Mouse (Mus musculus) liver, embryonic 15.5 days (tissue): ENCODE data around the gene Nat8f5. TPM values are rescaled to one million over a fixed set of nuclear protein-coding genes. Genes with fewer than 3 reads are reported as not detected.
"Not testable (repeated sequence)": the region's sequence is repeated elsewhere in the genome, so short reads cannot be mapped to it uniquely, and the experiment has no call there.

ENCODE experiments used
- ATAC-seq: fragments of 200-750 bp; cut with Nextera tagmentation; 2 replicates; pipeline ENCODE4 v1.8.0; 2017; ENCODE audit warnings: moderate number of reproducible peaks, mild to moderate bottlenecking, moderate library complexity; ENCODE audit not compliant: insufficient read depth
- H3K27ac ChIP-seq: fragments of 300-500 bp; sonication (generic); replicated peaks from 2 replicates; pipeline ENCODE4 v1.5.1; 2015; ENCODE audit warnings: mild to moderate bottlenecking, inconsistent platforms
- H3K27me3 ChIP-seq: fragments of 300-500 bp; sonication (generic); 2 replicates; pipeline ENCODE4 v1.6.1; 2015; ENCODE audit warnings: mild to moderate bottlenecking, inconsistent platforms
- H3K36me3 ChIP-seq: fragments of 300-500 bp; sonication (generic); replicated peaks from 2 replicates; pipeline ENCODE4 v1.6.1; 2015; ENCODE audit warnings: moderate library complexity, mild to moderate bottlenecking, inconsistent platforms
- H3K4me1 ChIP-seq: fragments of 300-500 bp; sonication (generic); replicated peaks from 2 replicates; pipeline ENCODE4 v1.6.1; 2015; ENCODE audit warnings: inconsistent platforms
- H3K4me2 ChIP-seq: fragments of 300-500 bp; sonication (generic); 2 replicates; pipeline ENCODE4 v1.6.1; 2015; ENCODE audit warnings: moderate library complexity, mild to moderate bottlenecking, inconsistent platforms
- H3K4me3 ChIP-seq: fragments of 300-500 bp; sonication (generic); replicated peaks from 2 replicates; pipeline ENCODE4 v1.5.1; 2015; ENCODE audit warnings: mild to moderate bottlenecking, inconsistent platforms
- H3K9ac ChIP-seq: fragments of 300-500 bp; sonication (generic); 2 replicates; pipeline ENCODE4 v1.6.1; 2015; ENCODE audit warnings: moderate library complexity, mild to moderate bottlenecking, inconsistent platforms
- H3K9me3 ChIP-seq: fragments of 300-500 bp; sonication (generic); replicated peaks from 2 replicates; pipeline ENCODE4 v1.6.1; 2016; ENCODE audit warnings: inconsistent platforms
- WGBS: fragments of 180-500 bp; shearing (Covaris S2); methylation state at CpG from one replicate; pipeline ENCODE4 v1.1.7; 2015; ENCODE audit warnings: mixed read lengths; ENCODE audit not compliant: insufficient replicate concordance; 5-methylcytosine and 5-hydroxymethylcytosine counted together
- microRNA-seq: library from miRNA; unstranded; fragments of <30 nt; microRNA quantifications from one replicate; pipeline ENCODE4, GENCODE M21; 2016
- polyA plus RNA-seq: library from polyadenylated mRNA; unstranded; fragments of >200 nt; fragmentation: Nextera tagmentation; extraction: Ambion mirVana; gene quantifications from 2 replicates; pipeline ENCODE4 v1.2.1, GENCODE M21; 2015

Nat8f5 gene
- polyA plus RNA-seq, 1 experiment from 2014 or later, result not detected

DNA sequence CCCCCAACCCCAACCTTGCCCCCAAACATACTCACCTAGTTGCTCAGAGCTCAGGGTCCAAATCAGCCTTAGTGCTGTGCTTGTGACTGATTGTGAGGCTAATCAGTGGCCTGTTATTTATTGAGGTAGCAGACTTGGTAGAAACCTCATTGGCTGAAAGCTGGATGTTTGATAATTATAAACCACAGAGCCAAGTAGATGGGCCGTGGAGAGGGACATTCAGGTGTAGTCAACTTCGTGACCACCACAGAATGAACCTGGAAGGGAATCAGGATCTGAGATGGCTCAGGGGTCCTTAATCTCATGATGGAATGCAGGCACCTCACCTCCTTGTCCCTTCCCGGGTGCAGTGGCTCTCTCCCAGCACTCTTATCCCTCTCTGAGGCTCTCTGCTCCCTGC is 11.0 kb downstream of the Nat8f5 start:
- not testable (repeated sequence) for H3K27me3 ChIP-seq, H3K9me3 ChIP-seq, H3K27ac ChIP-seq, H3K36me3 ChIP-seq, ATAC-seq, H3K4me1 ChIP-seq, H3K4me3 ChIP-seq, H3K4me2 ChIP-seq, H3K9ac ChIP-seq
- WGBS, result 39% methylated on average over 2 of the region's 3 CpGs

DNA sequence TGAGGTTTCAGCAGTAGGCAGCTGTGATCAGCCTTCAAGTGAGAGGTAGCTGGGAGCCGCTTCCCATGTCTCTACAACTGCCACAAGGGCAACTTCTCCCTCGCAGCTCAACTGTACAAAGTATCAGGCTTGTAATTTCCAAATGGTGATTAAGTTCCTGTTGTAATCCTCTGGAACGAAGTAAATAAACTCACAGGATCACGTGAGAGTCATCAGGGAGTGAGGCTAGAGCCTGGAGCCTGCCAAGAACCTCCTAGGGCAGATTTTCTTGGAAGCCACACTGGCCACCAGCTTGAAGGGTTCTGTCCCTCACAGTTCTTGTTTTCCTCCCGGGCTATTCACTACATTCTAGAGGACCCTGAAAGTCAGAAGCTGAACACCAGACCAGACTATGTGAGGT is 17.6 kb downstream of the Nat8f5 start:
- H3K9me3 ChIP-seq, H3K4me3 ChIP-seq, H3K4me2 ChIP-seq, H3K9ac ChIP-seq, ATAC-seq, H3K36me3 ChIP-seq, H3K27ac ChIP-seq, H3K4me1 ChIP-seq, H3K27me3 ChIP-seq: not testable (repeated sequence)
- WGBS, result 46% methylated on average over 5 of the region's 5 CpGs

Small RNA genes lying within 50 kb of the gene (microRNA-seq; reads per million reads assigned to microRNA genes)
- gene Mir6375, result not detected

Other genes with a start within 250 kb of the Nat8f5 start
- 1.5 and 1.9 TPM in 2 replicates for gene Alms1, start 233.4 kb downstream of the Nat8f5 start, polyA plus RNA-seq
- gene Nat8f7, start 107.8 kb downstream of the Nat8f5 start, polyA plus RNA-seq, result not detected in 2 replicates
- gene Nat8f3, start 55.2 kb downstream of the Nat8f5 start, polyA plus RNA-seq, result not detected in 2 replicates
- not detected in 2 replicates for gene Nat8f6, start within 50 bp of the Nat8f5 start, polyA plus RNA-seq
- gene Nat8, start 11.1 kb upstream of the Nat8f5 start, polyA plus RNA-seq, result 0.08 TPM in 1 of 2 replicates, not detected in the other
- not detected in 2 replicates for gene Nat8f2, start 48.2 kb upstream of the Nat8f5 start, polyA plus RNA-seq
- gene Nat8f4, start 83.9 kb upstream of the Nat8f5 start, polyA plus RNA-seq, result 1.3 and 1.7 TPM in 2 replicates
- 14.1 and 17.4 TPM in 2 replicates for gene Tprkb, start 90.9 kb upstream of the Nat8f5 start, polyA plus RNA-seq
- gene Nat8f1, start 94.7 kb upstream of the Nat8f5 start, polyA plus RNA-seq, result 11.8 and 15.2 TPM in 2 replicates
- gene Dusp11, start 140.7 kb upstream of the Nat8f5 start, polyA plus RNA-seq, result 20.0 and 22.8 TPM in 2 replicates
- not detected in 2 replicates for gene Figla, start 195.2 kb upstream of the Nat8f5 start, polyA plus RNA-seq
- gene Add2, start 207.7 kb upstream of the Nat8f5 start, polyA plus RNA-seq, result 89.4 and 102 TPM in 2 replicates